Mouse (Mus musculus) liver, embryonic 16.5 days (tissue): Measurements from ENCODE around the gene Bcam. TPM values are rescaled to one million over a fixed set of nuclear protein-coding genes. Genes with fewer than 3 reads are reported as not detected.

Experiments used
- ATAC-seq: fragments of 200-750 bp; cut with Nextera tagmentation; 2 replicates; pipeline ENCODE4 v1.8.0; 2017; ENCODE audit warnings: low read depth, mild to moderate bottlenecking, moderate number of reproducible peaks, moderate library complexity
- H3K27ac ChIP-seq: fragments of 300-500 bp; sonication (generic); 2 replicates; pipeline ENCODE4 v1.5.1; 2014; ENCODE audit warnings: mild to moderate bottlenecking, low read length
- H3K27me3 ChIP-seq: fragments of 300-500 bp; sonication (generic); 2 replicates; pipeline ENCODE4 v1.6.1; 2014; ENCODE audit warnings: low read depth, low read length, mixed read lengths; ENCODE audit not compliant: control insufficient read depth, insufficient read depth
- H3K36me3 ChIP-seq: fragments of 300-500 bp; sonication (generic); 2 replicates; pipeline ENCODE4 v1.6.1; 2014; ENCODE audit warnings: mild to moderate bottlenecking; ENCODE audit not compliant: control insufficient read depth, insufficient read depth
- H3K4me1 ChIP-seq: fragments of 300-500 bp; sonication (generic); 2 replicates; pipeline ENCODE4 v1.6.1; 2014; ENCODE audit warnings: low read depth, low read length, mixed read lengths; ENCODE audit not compliant: control insufficient read depth
- H3K4me2 ChIP-seq: fragments of 300-500 bp; sonication (generic); 2 replicates; pipeline ENCODE4 v1.6.1; 2014; ENCODE audit warnings: low read depth, low read length, mixed read lengths
- H3K4me3 ChIP-seq: fragments of 300-500 bp; sonication (generic); 2 replicates; pipeline ENCODE4 v1.5.1; 2014; ENCODE audit warnings: low read depth, mild to moderate bottlenecking, low read length
- H3K9ac ChIP-seq: fragments of 300-500 bp; sonication (generic); 2 replicates; pipeline ENCODE4 v1.6.1; 2014; ENCODE audit warnings: low read depth, low read length
- H3K9me3 ChIP-seq: fragments of 300-500 bp; sonication (generic); replicated peaks from 2 replicates; pipeline ENCODE4 v1.6.1; 2016; ENCODE audit warnings: low read length; ENCODE audit not compliant: control insufficient read depth
- WGBS: fragments of 180-500 bp; shearing (Covaris S2); extraction: QIAGEN DNeasy Blood & Tissue Kit; methylation state at CpG from one replicate; pipeline ENCODE4 v1.1.7; 2014; ENCODE audit not compliant: insufficient replicate concordance; 5-methylcytosine and 5-hydroxymethylcytosine counted together
- polyA plus RNA-seq: library from polyadenylated mRNA; unstranded; fragments of >200 nt; fragmentation: Nextera tagmentation; extraction: Ambion mirVana; gene quantifications from 2 replicates; pipeline ENCODE4 v1.2.1, GENCODE M21; 2015

The Bcam gene
- polyA plus RNA-seq, 1 experiment from 2014 or later, result 9.7 TPM

DNA sequence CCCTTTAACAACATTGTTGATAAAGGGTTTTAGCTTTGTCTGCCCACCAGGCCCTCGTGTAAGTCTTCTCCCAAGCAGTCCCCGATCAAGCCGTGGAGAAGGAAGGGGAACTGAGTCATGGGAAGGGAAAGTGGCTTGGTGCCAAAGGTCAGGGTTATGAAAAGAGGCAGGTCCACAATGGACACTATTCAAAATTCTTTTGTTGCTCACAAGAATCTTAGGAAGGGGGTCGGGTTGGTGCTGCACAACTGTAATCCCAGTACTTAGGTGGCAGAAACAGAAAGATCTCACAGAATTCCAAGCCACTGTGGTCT lies 19.8 kb downstream of the Bcam start:
- Histone ChIP-seq H3K9ac (no peak overlapping the region), H3K27ac (no peak overlapping the region), H3K27me3 (no peaks in the 10 kb centered on the region), H3K4me2 (no peak overlapping the region), H3K4me1 (peaks cover 36% of the 10 kb centered on the region), H3K36me3 (no peaks in the 10 kb centered on the region), H3K4me3 (no peak overlapping the region), H3K9me3 (no peaks in the 10 kb centered on the region)
- ATAC-seq, result no peak
- WGBS, result 15% methylated on average over 4 of the region's 4 CpGs

DNA sequence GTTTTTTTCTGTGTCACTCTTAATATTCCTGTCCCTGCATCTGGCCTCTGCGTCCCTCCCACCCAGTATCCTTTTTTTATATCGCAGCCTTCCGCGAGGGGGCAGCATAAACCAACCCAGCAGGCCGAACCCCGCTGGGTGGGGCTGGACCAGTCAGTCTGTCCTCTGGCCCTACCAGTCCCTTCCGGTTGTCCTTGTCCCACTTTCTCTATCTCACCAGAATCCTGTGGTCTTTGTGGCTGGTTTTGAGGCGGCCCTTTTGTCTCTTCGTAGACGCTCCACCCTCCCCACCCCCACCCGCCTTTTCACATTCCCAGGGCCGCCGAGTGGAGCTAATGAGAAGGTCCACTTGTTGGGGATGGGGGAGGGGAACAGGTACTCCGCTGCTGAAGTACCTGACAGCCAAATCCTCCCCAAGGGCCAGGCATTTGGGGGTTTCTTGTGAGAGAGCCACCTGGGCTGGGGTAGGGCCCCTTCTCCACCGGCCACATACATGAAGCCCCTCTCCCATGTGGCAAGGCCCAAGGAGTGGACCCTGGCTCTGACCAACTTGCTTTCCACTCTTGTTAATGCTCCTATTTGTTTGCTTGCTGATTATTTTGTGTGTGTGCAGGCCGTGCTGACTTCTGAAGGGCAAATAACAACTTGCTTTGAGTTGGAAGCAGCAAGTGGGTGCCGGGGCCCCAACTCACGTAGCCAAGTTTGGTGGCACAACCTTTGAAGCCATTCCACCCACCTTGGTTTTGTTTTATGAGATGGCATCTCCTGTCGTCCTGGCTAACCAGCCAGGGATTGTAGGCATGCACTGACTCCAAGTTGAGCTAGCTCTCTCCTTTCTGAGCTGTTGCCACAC lies 20.4 kb downstream of the Bcam start, which contains the start of gene Nectin2:
Gene Nectin2 (minus strand): TSS at position 267 of the 853 bp plus-strand sequence.
- H3K27ac ChIP-seq, result peak within 1 kb of the TSS; percentile 65
- peak within 1 kb of the TSS; percentile 69 for H3K9ac ChIP-seq
- H3K4me2 ChIP-seq, result peak within 1 kb of the TSS; percentile 93
- 17% methylated on average over 19 of the region's 19 CpGs for WGBS
- H3K4me1 ChIP-seq, result peaks cover 36% of the 10 kb centered on the region
- ATAC-seq, result peak; percentile 69
- no peaks in the 10 kb centered on the region for H3K36me3 ChIP-seq
- H3K4me3 ChIP-seq, result peak within 1 kb of the TSS; percentile 67
- no peaks in the 10 kb centered on the region for H3K9me3 ChIP-seq
- no peaks in the 10 kb centered on the region for H3K27me3 ChIP-seq

DNA sequence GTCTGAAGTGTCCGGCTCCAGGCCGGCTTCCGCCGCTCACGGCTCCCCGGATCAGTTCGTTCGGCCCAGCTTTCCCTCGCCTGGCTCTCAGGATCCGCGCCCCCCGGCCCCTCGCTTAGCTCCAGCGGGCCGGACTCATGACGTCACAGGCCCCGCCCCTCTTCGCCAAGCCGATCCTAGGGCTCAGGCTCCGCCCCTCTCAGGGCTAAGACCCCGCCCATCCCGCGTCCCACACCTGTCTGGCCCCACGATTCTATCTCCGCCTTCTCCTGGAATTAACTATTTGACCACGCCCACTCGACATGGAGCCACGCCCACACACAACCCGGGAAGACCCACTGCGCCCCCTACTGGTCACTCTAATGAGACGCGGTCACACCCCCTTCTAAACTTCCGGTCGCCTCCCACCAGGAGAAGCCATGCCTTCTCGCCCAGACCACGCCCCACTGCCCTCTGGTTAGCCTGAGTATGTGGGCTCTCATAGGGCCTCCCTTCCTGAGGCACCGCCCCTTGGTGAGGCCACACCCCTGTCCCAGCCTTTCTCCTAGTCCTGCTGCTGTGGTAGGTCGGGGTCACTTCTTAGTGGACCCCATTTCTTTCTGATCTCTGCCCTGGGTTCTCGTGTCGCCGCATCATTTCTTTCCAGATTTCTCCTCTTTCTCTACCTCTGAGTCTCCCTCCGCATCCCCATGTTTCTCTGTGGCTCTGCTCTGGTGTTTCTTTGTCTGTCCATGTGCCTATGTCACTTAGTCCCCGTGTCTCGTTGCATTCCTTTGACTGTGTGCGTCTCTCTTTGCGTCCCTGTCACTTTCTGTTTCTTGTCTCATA lies 21.2 kb downstream of the Bcam start:
- peak; percentile 92 for ATAC-seq
- peak overlapping the region; percentile 69 for H3K9ac ChIP-seq
- H3K27ac ChIP-seq, result peak overlapping the region; percentile 46; the same call in 1 of the 2 replicates
- H3K36me3 ChIP-seq, result no peaks in the 10 kb centered on the region
- no peaks in the 10 kb centered on the region for H3K9me3 ChIP-seq
- H3K27me3 ChIP-seq, result no peaks in the 10 kb centered on the region
- peaks cover 36% of the 10 kb centered on the region for H3K4me1 ChIP-seq
- H3K4me3 ChIP-seq, result peak overlapping the region; percentile 67
- WGBS, result under 1% methylated on average over 46 of the region's 46 CpGs
- H3K4me2 ChIP-seq, result peak overlapping the region; percentile 93

DNA sequence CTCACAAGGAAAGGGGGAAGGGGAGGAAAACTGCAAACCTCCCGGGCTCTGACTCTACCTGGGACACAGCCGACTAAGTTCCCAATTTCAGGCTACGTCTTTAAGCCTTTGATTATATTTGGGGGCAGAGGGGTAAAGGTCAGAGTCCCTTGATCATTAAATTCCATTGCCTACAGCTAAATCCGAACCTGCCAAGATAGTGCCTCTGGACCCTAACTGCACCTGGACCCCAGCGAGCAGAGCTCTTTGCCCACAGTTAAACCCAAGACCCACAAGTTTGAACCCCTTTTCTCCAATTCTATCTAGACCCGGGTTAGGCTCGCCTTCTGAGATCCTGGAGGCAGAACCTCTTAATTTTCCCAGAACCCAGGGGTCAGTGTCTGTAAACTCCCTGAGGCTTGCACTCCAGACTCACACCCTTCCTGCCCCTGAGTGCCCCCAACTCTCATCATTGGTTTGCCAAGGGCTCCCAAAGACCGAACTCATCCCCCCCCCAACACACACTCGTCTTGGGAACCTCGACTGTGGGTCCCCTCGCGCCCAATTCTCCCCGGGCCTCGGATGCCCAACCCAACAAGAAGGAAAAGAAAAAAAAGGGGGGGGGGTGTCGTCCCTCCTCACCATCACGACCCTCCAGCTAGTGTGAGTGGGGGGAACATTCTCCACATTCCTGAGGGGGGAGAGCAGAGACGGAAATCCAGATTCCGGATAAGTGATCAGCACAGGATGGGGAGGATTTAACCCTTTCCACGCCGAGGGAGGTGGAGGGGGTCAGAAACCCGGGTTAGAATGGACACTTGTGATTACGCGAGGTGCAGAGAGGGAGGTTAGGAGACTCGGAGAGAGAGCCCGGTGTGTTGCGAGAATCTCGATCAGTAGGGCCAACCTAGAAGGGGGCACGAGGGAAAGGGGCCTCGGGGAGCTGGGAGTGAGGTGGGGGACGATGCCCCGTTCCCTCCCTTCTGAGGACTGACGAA lies 22.3 kb downstream of the Bcam start:
- no peaks in the 10 kb centered on the region for H3K36me3 ChIP-seq
- H3K27me3 ChIP-seq, result no peaks in the 10 kb centered on the region
- no peak for ATAC-seq
- no peaks in the 10 kb centered on the region for H3K9me3 ChIP-seq
- H3K27ac ChIP-seq, result peak overlapping the region; percentile 46; the same call in 1 of the 2 replicates
- peak overlapping the region; percentile 93 for H3K4me2 ChIP-seq
- WGBS, result under 1% methylated on average over 32 of the region's 32 CpGs
- H3K9ac ChIP-seq, result peak overlapping the region; percentile 69
- peak overlapping the region; percentile 67 for H3K4me3 ChIP-seq
- H3K4me1 ChIP-seq, result peaks cover 36% of the 10 kb centered on the region

DNA sequence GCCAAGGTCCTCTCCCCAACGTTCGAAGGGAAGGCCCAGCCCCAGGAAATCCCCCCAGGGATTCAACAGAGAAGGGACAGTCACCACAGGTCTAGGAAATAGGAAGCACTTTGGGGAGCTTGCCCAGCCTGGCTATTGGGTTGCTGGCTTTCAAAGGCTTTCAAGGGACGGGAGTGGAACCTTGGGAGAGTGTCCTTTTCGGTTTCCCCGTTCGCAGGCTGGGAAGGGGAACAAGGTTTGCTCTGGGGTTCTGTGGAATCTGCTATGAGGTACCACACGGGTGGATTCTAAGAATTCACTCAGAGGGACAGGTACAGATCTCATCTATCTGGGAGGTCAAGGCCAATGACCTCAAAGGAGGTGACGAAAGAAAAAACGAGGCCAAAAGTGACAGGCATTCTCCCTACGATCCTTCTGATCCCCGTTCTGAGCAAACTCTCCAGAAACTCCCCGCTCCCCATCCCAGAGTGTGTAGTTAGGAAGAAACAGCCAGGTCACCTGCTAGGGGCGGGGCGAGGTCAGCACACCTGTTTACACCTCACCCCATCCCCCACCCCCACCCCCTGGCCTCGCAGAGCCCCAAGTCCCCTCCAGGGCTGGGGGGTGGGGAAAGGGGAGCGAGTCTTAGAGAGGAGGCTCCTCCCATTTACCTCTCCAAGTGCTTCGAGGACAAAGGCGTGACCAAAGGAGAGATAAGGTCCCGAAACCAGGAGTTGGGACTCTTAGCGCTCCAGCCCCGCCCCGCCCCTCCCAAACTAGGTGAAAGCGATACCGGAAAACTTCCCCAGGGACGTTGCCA lies 23.2 kb downstream of the Bcam start:
- no peaks in the 10 kb centered on the region for H3K36me3 ChIP-seq
- 7% methylated on average over 25 of the region's 25 CpGs for WGBS
- H3K27ac ChIP-seq, result 0 out of 2 replicates have a peak overlapping the region, but pooled peaks have one; percentile 8
- peak overlapping the region; percentile 93 for H3K4me2 ChIP-seq
- H3K9me3 ChIP-seq, result no peaks in the 10 kb centered on the region
- peak overlapping the region; percentile 67 for H3K4me3 ChIP-seq
- peaks cover 38% of the 10 kb centered on the region for H3K4me1 ChIP-seq
- H3K27me3 ChIP-seq, result no peaks in the 10 kb centered on the region
- ATAC-seq, result no peak
- no peak overlapping the region for H3K9ac ChIP-seq

DNA sequence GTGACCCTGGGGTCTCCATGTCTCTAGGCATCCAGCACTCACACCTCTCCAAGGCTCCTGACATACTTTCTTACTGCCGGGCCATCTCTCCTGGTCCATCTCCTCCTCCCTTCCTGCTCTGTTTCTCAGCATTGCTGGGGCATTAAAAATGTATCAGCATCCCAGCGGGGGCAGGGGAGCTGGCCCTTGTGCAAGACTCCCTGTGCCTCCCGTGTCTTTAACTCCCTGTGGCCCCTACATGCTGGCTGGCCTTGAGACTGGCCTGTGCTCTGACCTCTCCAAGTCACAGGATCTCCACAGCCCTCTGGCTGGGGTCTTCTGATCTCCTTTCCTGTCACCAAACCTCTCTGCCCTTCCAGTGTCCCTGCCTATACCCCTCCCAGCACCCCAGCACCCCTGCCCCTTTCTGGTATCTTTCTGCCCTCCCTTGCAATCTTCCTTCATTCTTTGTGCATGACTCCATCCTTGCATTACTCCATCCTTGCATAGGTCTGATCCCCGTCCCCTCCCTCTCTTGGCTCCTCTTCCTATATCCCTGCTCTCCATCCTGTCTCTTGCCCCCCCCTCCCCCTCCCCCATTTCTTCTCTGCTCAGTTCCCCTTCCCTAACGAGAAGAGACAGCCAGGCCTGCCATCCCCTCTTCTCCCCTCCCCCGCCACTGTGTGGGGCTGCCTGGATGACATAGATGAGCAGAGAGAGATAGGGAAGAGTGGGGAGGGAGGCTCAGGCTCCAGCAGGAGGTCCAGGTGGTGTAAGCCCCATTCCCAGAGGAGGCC lies 24.2 kb downstream of the Bcam start:
- H3K27ac ChIP-seq, result no peak overlapping the region
- no peaks in the 10 kb centered on the region for H3K27me3 ChIP-seq
- H3K4me2 ChIP-seq, result no peak overlapping the region
- ATAC-seq, result no peak
- H3K4me3 ChIP-seq, result no peak overlapping the region
- H3K4me1 ChIP-seq, result peaks cover 42% of the 10 kb centered on the region
- WGBS, result 37% methylated on average over 6 of the region's 6 CpGs
- H3K9ac ChIP-seq, result no peak overlapping the region
- H3K9me3 ChIP-seq, result no peaks in the 10 kb centered on the region
- no peaks in the 10 kb centered on the region for H3K36me3 ChIP-seq

DNA sequence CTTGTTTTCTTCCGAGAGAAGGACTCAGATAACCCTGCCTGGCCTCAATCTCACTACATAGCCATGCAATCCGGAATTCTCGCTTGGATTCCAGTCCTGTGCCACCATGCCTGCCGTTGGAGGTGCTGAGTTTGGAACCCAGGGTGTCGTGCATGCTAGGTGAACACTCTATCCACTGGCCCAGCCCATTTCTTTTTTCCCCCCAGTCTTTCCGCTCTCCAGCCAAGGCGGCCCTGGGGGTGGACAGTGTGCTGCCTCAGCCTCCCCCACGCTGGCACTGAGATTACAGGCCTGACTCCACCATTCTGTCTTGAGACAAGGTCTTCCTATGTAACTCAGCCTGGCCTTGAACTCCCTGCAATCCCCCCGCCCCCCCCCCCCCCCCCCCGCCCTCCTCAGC lies 24.8 kb downstream of the Bcam start:
- ATAC-seq, result no peak
- no peak overlapping the region for H3K4me2 ChIP-seq
- H3K4me3 ChIP-seq, result no peak overlapping the region
- H3K36me3 ChIP-seq, result no peaks in the 10 kb centered on the region
- H3K4me1 ChIP-seq, result peaks cover 43% of the 10 kb centered on the region
- H3K27me3 ChIP-seq, result no peaks in the 10 kb centered on the region
- H3K9ac ChIP-seq, result no peak overlapping the region
- no peak overlapping the region for H3K27ac ChIP-seq
- WGBS, result 73% methylated on average over 9 of the region's 10 CpGs
- H3K9me3 ChIP-seq, result no peaks in the 10 kb centered on the region
